Mouse (Mus musculus): ENCODE results near the gene Stab2. TPM values are rescaled to one million over a fixed set of nuclear protein-coding genes. Genes with fewer than 3 reads are reported as not detected.

The Stab2 gene
- polyA plus RNA-seq, 1 experiment from 2014 or later: 0.14 TPM

- peaks cover 16% of the 10 kb centered on the region for H3K4me1 ChIP-seq
- 86% methylated on average over 9 of the region's 9 CpGs for WGBS
- H3K27me3 ChIP-seq (ENCODE audit: low read depth, poor library complexity, severe bottlenecking): no peaks in the 10 kb centered on the region
- no peak overlapping the region for H3K4me3 ChIP-seq
- no peak for DNase-seq (ENCODE audit: low spot score)
- H3K36me3 ChIP-seq: no peaks in the 10 kb centered on the region
- H3K9me3 ChIP-seq (replicated peaks): no peaks in the 10 kb centered on the region
- no peak overlapping the region for H3K27ac ChIP-seq (replicated peaks)
These were observed 74.6 kb downstream of the Stab2 start for GRCm38 (mm10) chr10:86933180-86933695.

GRCm38 (mm10) chr10:86923602-86924001 lies 84.2 kb downstream of the Stab2 start:
- Histone ChIP-seq H3K27ac (replicated peaks) (no peak overlapping the region), H3K4me1 (no peaks in the 10 kb centered on the region), H3K9me3 (replicated peaks) (no peaks in the 10 kb centered on the region), H3K36me3 (no peaks in the 10 kb centered on the region), H3K27me3 (ENCODE audit: low read depth, poor library complexity, severe bottlenecking) (no peaks in the 10 kb centered on the region), H3K4me3 (no peak overlapping the region)
- DNase-seq (ENCODE audit: low spot score): no peak
- WGBS: 94% methylated on average over 1 of the region's 1 CpGs

- Histone ChIP-seq H3K27ac (replicated peaks) (no peak overlapping the region), H3K36me3 (no peaks in the 10 kb centered on the region), H3K9me3 (replicated peaks) (no peaks in the 10 kb centered on the region), H3K4me3 (no peak overlapping the region), H3K27me3 (ENCODE audit: low read depth, poor library complexity, severe bottlenecking) (no peaks in the 10 kb centered on the region), H3K4me1 (no peaks in the 10 kb centered on the region)
- no peak for DNase-seq (ENCODE audit: low spot score)
These were observed 92.2 kb downstream of the Stab2 start for GRCm38 (mm10) chr10:86915595-86915994.

GRCm38 (mm10) chr10:86908562-86908961 lies 99.3 kb downstream of the Stab2 start:
- Histone ChIP-seq H3K27ac (replicated peaks) (no peak overlapping the region), H3K4me3 (no peak overlapping the region), H3K36me3 (no peaks in the 10 kb centered on the region), H3K27me3 (ENCODE audit: low read depth, poor library complexity, severe bottlenecking) (no peaks in the 10 kb centered on the region), H3K4me1 (no peaks in the 10 kb centered on the region), H3K9me3 (replicated peaks) (0 out of 2 replicates have a peak, but pooled peaks cover 4% of the 10 kb centered on the region)
- DNase-seq (ENCODE audit: low spot score): no peak
- 96% methylated on average over 18 of the region's 18 CpGs for WGBS

- 85% methylated on average over 6 of the region's 6 CpGs for WGBS
- Histone ChIP-seq H3K27me3 (ENCODE audit: low read depth, poor library complexity, severe bottlenecking) (no peaks in the 10 kb centered on the region), H3K4me3 (no peak overlapping the region), H3K27ac (replicated peaks) (no peak overlapping the region), H3K9me3 (replicated peaks) (0 out of 2 replicates have a peak, but pooled peaks cover 4% of the 10 kb centered on the region), H3K4me1 (no peaks in the 10 kb centered on the region), H3K36me3 (no peaks in the 10 kb centered on the region)
- DNase-seq (ENCODE audit: low spot score): no peak
These were observed 100.8 kb downstream of the Stab2 start for GRCm38 (mm10) chr10:86907043-86907442.

- 0 out of 2 replicates have a peak, but pooled peaks cover 2% of the 10 kb centered on the region for H3K4me1 ChIP-seq
- DNase-seq (ENCODE audit: low spot score): no peak
- WGBS: 72% methylated on average over 2 of the region's 2 CpGs
- H3K4me3 ChIP-seq: no peak overlapping the region
- H3K9me3 ChIP-seq (replicated peaks): no peaks in the 10 kb centered on the region
- H3K36me3 ChIP-seq: no peaks in the 10 kb centered on the region
- no peaks in the 10 kb centered on the region for H3K27me3 ChIP-seq (ENCODE audit: low read depth, poor library complexity, severe bottlenecking)
- no peak overlapping the region for H3K27ac ChIP-seq (replicated peaks)
These were observed 112.3 kb downstream of the Stab2 start for GRCm38 (mm10) chr10:86895531-86895930.

GRCm38 (mm10) chr10:86891066-86891465 lies 116.8 kb downstream of the Stab2 start:
- Histone ChIP-seq H3K27me3 (ENCODE audit: low read depth, poor library complexity, severe bottlenecking) (no peaks in the 10 kb centered on the region), H3K4me3 (no peak overlapping the region), H3K4me1 (0 out of 2 replicates have a peak, but pooled peaks cover 4% of the 10 kb centered on the region), H3K36me3 (no peaks in the 10 kb centered on the region), H3K27ac (replicated peaks) (no peak overlapping the region), H3K9me3 (replicated peaks) (no peaks in the 10 kb centered on the region)
- DNase-seq (ENCODE audit: low spot score): no peak
- WGBS: 90% methylated on average over 1 of the region's 1 CpGs

GRCm38 (mm10) chr10:86890166-86890930 lies 117.5 kb downstream of the Stab2 start:
- 90% methylated on average over 14 of the region's 14 CpGs for WGBS
- H3K27ac ChIP-seq (replicated peaks): no peak overlapping the region
- no peaks in the 10 kb centered on the region for H3K36me3 ChIP-seq
- H3K4me3 ChIP-seq: no peak overlapping the region
- no peaks in the 10 kb centered on the region for H3K27me3 ChIP-seq (ENCODE audit: low read depth, poor library complexity, severe bottlenecking)
- DNase-seq (ENCODE audit: low spot score): no peak
- H3K9me3 ChIP-seq (replicated peaks): no peaks in the 10 kb centered on the region
- 0 out of 2 replicates have a peak, but pooled peaks cover 4% of the 10 kb centered on the region for H3K4me1 ChIP-seq

- H3K27me3 ChIP-seq (ENCODE audit: low read depth, poor library complexity, severe bottlenecking): no peaks in the 10 kb centered on the region
- H3K9me3 ChIP-seq (replicated peaks): no peaks in the 10 kb centered on the region
- 0 out of 2 replicates have a peak, but pooled peaks cover 4% of the 10 kb centered on the region for H3K4me1 ChIP-seq
- no peaks in the 10 kb centered on the region for H3K36me3 ChIP-seq
- no peak for DNase-seq (ENCODE audit: low spot score)
- no peak overlapping the region for H3K27ac ChIP-seq (replicated peaks)
- no peak overlapping the region for H3K4me3 ChIP-seq
These were observed 118.4 kb downstream of the Stab2 start for GRCm38 (mm10) chr10:86889440-86889839.

- DNase-seq (ENCODE audit: low spot score): no peak
- Histone ChIP-seq H3K27me3 (ENCODE audit: low read depth, poor library complexity, severe bottlenecking) (no peaks in the 10 kb centered on the region), H3K36me3 (no peaks in the 10 kb centered on the region), H3K4me1 (0 out of 2 replicates have a peak, but pooled peaks cover 4% of the 10 kb centered on the region), H3K4me3 (no peak overlapping the region), H3K9me3 (replicated peaks) (no peaks in the 10 kb centered on the region), H3K27ac (replicated peaks) (no peak overlapping the region)
- WGBS: 93% methylated on average over 1 of the region's 1 CpGs
These were observed 121.4 kb downstream of the Stab2 start for GRCm38 (mm10) chr10:86886434-86886833.

- Histone ChIP-seq H3K4me1 (no peaks in the 10 kb centered on the region), H3K27ac (replicated peaks) (no peak overlapping the region), H3K27me3 (ENCODE audit: low read depth, poor library complexity, severe bottlenecking) (no peaks in the 10 kb centered on the region), H3K9me3 (replicated peaks) (no peaks in the 10 kb centered on the region), H3K36me3 (no peaks in the 10 kb centered on the region), H3K4me3 (no peak overlapping the region)
- DNase-seq (ENCODE audit: low spot score): no peak
These were observed 126.4 kb downstream of the Stab2 start for GRCm38 (mm10) chr10:86881448-86881847.

- H3K27ac ChIP-seq (replicated peaks): no peak overlapping the region
- WGBS: 62% methylated on average over 5 of the region's 5 CpGs
- H3K4me1 ChIP-seq: no peaks in the 10 kb centered on the region
- H3K4me3 ChIP-seq: no peak overlapping the region
- no peaks in the 10 kb centered on the region for H3K9me3 ChIP-seq (replicated peaks)
- no peak for DNase-seq (ENCODE audit: low spot score)
- no peaks in the 10 kb centered on the region for H3K27me3 ChIP-seq (ENCODE audit: low read depth, poor library complexity, severe bottlenecking)
- H3K36me3 ChIP-seq: no peaks in the 10 kb centered on the region
These were observed 127.6 kb downstream of the Stab2 start for GRCm38 (mm10) chr10:86880071-86880806.

GRCm38 (mm10) chr10:86878721-86879120 lies 129.1 kb downstream of the Stab2 start:
- H3K4me1 ChIP-seq: no peaks in the 10 kb centered on the region
- H3K4me3 ChIP-seq: no peak overlapping the region
- no peaks in the 10 kb centered on the region for H3K9me3 ChIP-seq (replicated peaks)
- no peak for DNase-seq (ENCODE audit: low spot score)
- no peak overlapping the region for H3K27ac ChIP-seq (replicated peaks)
- H3K27me3 ChIP-seq (ENCODE audit: low read depth, poor library complexity, severe bottlenecking): no peaks in the 10 kb centered on the region
- H3K36me3 ChIP-seq: no peaks in the 10 kb centered on the region
- WGBS: 90% methylated on average over 7 of the region's 7 CpGs
